Mouse (Mus musculus) cortical plate, adult 2 months (tissue): Measurements from ENCODE around the gene Acat3. TPM values are rescaled to one million over a fixed set of nuclear protein-coding genes. Genes with fewer than 3 reads are reported as not detected.

Experiments
- H3K27ac ChIP-seq: fragments of 200-500 bp; 2 replicates; pipeline ENCODE4 v1.5.1; 2012; ENCODE audit warnings: low read length, control low read depth, inconsistent platforms; ENCODE audit not compliant: insufficient read depth
- H3K4me1 ChIP-seq: fragments of 200-500 bp; 2 replicates; pipeline ENCODE4 v1.6.1; 2011; ENCODE audit warnings: low read length; ENCODE audit not compliant: control insufficient read depth, insufficient read depth
- H3K4me3 ChIP-seq: fragments of 200-500 bp; 2 replicates; pipeline ENCODE4 v1.5.1; 2011; ENCODE audit warnings: mild to moderate bottlenecking, low read length, control low read depth; ENCODE audit not compliant: insufficient read depth
- CTCF ChIP-seq: fragments of 200-500 bp; IDR thresholded peaks from 2 replicates; pipeline ENCODE4 v1.5.1; 2011; ENCODE audit warnings: mild to moderate bottlenecking, control low read depth, low read length; ENCODE audit not compliant: insufficient read depth; ENCODE audit errors: extremely low read depth
- POLR2A ChIP-seq: fragments of 200-500 bp; IDR thresholded peaks from 2 replicates; pipeline ENCODE4 v1.6.1; 2011; ENCODE audit warnings: mild to moderate bottlenecking, low read length, control low read depth; ENCODE audit not compliant: insufficient read depth; ENCODE audit errors: extremely low read depth
- polyA plus RNA-seq: library from polyadenylated mRNA; depleted of rRNA; stranded (reverse); fragments of >200 nt; gene quantifications from 2 replicates; pipeline ENCODE4 v1.2.3, GENCODE M21; 2012

Gene Acat3
- polyA plus RNA-seq, 1 experiment = 6.6 TPM

GRCm38 (mm10) chr17:12921073-12921472 lies 19.3 kb downstream of the Acat3 start:
- H3K27ac ChIP-seq = no peak overlapping the region
- TF ChIP-seq CTCF = no peak
- TF ChIP-seq POLR2A = no peak
- H3K4me1 ChIP-seq = no peaks in the 10 kb centered on the region
- no peak overlapping the region for H3K4me3 ChIP-seq

- TF ChIP-seq CTCF = no peak
- TF ChIP-seq POLR2A = no peak
- Histone ChIP-seq H3K27ac (peak overlapping the region; percentile 75), H3K4me1 (no peaks in the 10 kb centered on the region), H3K4me3 (peak overlapping the region; percentile 75)
Observed at GRCm38 (mm10) chr17:12916588-12917380, 23.6 kb downstream of the Acat3 start.

GRCm38 (mm10) chr17:12915881-12916583 lies 24.4 kb downstream of the Acat3 start, which contains the start of gene Mrpl18:
Mrpl18 (minus strand) TSS chr17:12916345.
- no peak for TF ChIP-seq CTCF
- TF ChIP-seq POLR2A = peak; percentile 84; the same call in 1 of the 2 replicates
- H3K4me1 ChIP-seq = no peaks in the 10 kb centered on the region
- peak within 1 kb of the TSS; percentile 75 for H3K27ac ChIP-seq
- peak within 1 kb of the TSS; percentile 75 for H3K4me3 ChIP-seq

GRCm38 (mm10) chr17:12915488-12915880 lies 24.9 kb downstream of the Acat3 start, which contains the start of gene Tcp1:
Tcp1 (plus strand) TSS chr17:12915701.
- no peak for TF ChIP-seq POLR2A
- TF ChIP-seq CTCF = no peak
- no peaks in the 10 kb centered on the region for H3K4me1 ChIP-seq
- H3K4me3 ChIP-seq = peak within 1 kb of the TSS; percentile 75
- H3K27ac ChIP-seq = peak within 1 kb of the TSS; percentile 75

DNA sequence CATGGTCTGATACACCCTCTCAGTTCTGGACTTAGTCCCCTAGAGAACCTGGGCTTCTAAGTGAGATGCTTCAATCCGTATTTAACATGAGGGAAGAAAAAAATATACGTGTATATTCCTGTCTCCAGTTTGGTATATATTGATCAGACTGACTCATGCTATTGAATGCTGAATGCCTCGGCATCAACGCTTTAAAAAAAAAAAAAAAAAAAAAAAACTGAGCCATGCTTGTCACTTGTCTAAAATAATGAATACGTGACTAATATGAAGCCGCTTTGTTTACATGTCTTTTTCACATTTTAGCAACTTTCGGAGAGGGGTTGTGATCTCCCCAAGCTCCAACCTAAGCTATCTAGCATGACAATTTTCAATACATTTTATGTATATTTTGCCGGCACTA lies 30.0 kb downstream of the Acat3 start:
- no peak overlapping the region for H3K4me3 ChIP-seq
- H3K4me1 ChIP-seq = no peaks in the 10 kb centered on the region
- no peak overlapping the region for H3K27ac ChIP-seq
- TF ChIP-seq POLR2A (no peak), CTCF (no peak)

DNA sequence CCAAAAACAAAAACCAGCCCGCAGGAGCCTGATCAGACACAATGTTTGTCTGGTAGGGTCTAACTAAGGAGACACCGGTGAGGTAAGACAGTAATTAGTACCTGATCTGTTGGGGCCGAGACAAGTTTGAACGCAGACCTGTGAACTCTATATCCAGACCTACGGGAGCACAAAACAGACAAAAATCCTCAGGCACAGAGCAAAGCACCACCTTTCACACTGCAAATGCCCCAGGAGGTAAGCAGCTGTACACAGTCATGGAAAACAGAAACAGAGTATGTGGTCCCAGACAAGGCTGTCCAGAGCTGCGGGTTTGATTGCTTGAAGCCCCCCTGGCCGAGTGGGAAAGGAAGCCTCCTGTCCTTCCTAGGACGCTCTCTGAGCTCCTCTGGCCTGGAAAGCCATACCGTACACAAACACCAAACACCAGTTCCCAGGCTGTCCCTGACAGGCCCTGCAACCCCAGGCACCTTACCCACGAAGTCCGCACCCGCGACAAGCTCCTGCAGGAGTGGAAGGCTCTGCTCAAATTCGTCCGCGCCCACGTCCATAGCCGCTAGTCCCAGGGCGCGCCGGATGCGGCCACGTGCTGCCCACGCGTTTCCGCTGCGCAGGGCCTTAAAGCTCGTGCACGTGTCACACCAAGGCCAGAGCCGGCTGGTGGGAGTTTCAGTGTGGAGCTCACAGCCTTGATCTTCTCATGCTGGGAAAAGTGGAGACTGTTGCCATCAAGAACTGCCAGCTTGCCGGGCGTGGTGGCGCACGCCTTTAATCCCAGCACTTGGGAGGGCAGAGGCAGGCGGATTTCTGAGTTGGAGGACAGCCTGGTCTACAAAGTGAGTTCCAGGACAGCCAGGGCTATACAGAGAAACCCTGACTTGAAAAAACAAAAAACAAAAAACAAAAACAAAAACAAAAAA lies 30.8 kb downstream of the Acat3 start, which contains the start of gene Pnldc1:
Gene Pnldc1 (minus strand): TSS at position 870 of the 920 bp plus-strand sequence.
- no peak within 1 kb of the TSS for H3K4me3 ChIP-seq
- TF ChIP-seq CTCF (no peak), POLR2A (no peak)
- H3K27ac ChIP-seq = no peak within 1 kb of the TSS
- no peaks in the 10 kb centered on the region for H3K4me1 ChIP-seq

DNA sequence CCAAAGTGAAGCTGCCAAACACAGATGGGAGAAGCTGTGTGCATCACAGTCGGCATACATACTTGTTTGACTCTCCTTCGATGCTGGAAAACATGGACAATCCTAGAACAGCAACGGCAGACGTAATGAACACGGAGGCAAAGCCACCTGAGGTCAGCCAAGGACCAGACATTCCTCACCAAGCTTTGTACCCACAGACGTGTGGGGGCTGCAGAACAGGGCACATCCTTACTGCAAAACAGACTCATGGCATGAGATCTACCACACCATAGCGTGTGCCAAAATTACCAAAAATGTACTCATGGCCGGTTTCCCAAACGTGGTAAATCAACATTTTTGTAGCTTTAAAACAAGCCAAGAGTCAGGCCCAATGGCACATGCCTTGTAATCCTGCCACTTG lies 34.0 kb downstream of the Acat3 start:
- TF ChIP-seq CTCF (no peak), POLR2A (no peak)
- no peak overlapping the region for H3K27ac ChIP-seq
- no peaks in the 10 kb centered on the region for H3K4me1 ChIP-seq
- no peak overlapping the region for H3K4me3 ChIP-seq

DNA sequence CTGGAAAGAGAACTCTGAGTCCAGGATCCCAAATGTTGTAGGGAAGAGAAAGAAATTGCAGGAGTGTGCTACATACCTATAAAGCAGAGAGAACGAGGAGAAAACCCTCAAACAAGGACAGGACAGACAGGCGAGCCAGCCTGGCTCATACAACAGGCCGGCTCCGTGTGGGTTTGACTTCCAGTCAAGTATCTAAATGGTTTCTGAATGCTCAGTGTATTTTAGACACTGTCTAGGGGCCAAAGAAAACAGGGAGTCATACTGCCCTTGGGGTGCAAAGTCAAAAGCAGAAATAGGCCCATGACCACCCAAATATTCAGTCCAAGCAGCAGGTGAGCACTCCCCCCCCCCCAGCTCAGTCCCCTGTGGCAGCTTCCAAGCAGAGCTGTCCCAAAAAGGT lies 34.6 kb downstream of the Acat3 start:
- no peak for TF ChIP-seq POLR2A
- no peak for TF ChIP-seq CTCF
- H3K27ac ChIP-seq = no peak overlapping the region
- H3K4me3 ChIP-seq = no peak overlapping the region
- H3K4me1 ChIP-seq = no peaks in the 10 kb centered on the region

DNA sequence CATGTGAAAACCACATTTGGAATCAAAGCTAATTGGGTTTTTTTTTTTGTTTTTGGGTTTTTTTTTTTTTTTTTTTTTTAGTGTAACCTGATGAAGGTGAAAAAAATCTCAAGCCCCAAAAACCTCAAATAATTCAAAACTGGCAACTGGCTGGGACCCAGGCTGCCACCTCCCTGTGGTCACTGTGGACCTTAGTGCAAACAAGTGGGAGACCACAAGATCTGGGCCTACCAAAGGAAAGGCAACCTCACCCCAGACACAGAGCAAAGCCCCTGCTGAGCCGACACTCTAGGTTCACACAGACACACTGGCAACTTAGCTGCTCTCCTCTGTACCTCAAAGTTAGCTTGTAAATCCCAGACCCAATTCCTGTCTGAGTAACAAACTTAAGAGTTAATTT lies 36.1 kb downstream of the Acat3 start:
- Histone ChIP-seq H3K4me3 (no peak overlapping the region), H3K4me1 (no peaks in the 10 kb centered on the region), H3K27ac (no peak overlapping the region)
- TF ChIP-seq CTCF (no peak), POLR2A (no peak)
